Mouse (Mus musculus) heart, adult 9 months (tissue): Measurements from ENCODE around the gene Zfp638.
"Not testable (repeated sequence)": the region's sequence is repeated elsewhere in the genome, so short reads cannot be mapped to it uniquely, and the experiment has no call there.

Experiments
- DNase-seq, 2 experiments: peaks; one replicate each; pipeline ENCODE4 v3.0.0; 2022; ENCODE audit warnings: low spot score in 2 of 2

The Zfp638 gene

DNA sequence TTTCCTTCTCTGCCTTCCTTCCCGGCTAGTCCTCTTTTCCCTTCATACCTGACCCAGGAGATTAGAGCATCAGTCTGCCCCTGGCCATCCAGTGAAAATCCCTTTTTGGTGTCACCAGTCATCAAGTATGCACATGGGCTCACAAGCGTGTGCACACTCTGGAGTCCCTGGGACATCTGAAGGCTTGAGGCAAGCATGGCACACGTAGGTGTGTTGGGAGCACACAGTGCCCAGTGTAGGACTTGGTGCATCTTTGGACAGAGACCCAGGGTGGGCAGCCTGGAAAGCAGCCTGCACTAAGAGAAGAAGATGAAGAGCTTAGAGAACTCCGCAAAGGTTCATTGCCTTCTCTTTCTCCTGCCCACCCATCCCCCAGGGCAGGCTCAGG, 143.0 kb downstream of the Zfp638 start:
- no peak for DNase-seq

DNA sequence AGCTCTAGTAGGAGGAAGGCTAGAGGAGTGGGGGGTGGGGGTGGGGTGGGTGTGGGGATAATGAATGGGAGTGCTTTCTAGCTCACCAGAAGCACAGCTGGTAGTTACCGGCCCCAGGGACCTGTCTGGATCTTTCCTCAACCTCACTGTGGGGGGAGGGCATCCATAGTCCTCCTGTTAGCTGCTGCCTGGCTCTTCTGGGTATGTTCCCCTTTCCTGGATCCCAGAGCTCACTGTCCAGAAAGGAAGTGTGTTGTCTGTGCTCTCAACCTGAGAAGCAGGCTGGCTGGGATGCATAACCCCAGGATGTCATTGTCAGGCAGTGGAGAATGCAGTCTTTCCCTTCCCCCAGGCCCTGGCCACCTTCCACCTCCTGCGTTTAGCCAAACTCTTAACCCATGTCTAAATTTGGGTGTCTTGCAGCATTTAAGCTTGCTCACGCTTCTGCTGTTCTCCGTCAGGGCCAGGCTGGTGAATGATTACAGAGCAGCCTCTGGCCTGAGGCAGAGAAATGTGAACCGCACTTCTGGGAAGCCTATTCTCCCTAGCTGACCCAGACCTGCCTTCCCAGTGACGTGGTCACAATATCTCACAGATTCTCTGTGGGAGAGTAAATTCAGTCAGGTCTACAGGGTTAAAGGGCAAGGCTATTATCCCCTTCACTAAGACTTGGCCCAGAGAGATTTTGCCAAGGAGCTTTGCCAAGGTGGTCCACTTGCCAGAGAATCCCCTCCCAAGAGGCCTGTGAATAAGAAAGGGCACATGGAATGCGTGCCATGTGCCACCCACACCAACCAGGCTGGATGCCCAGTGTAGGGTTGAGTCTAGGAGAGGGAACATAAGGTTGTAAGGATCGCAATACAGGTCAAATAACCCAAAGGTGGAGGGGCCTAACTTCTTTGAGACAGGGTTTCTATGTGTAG, 143.7 kb downstream of the Zfp638 start:
- peak; percentile 70 to 84 for DNase-seq

DNA sequence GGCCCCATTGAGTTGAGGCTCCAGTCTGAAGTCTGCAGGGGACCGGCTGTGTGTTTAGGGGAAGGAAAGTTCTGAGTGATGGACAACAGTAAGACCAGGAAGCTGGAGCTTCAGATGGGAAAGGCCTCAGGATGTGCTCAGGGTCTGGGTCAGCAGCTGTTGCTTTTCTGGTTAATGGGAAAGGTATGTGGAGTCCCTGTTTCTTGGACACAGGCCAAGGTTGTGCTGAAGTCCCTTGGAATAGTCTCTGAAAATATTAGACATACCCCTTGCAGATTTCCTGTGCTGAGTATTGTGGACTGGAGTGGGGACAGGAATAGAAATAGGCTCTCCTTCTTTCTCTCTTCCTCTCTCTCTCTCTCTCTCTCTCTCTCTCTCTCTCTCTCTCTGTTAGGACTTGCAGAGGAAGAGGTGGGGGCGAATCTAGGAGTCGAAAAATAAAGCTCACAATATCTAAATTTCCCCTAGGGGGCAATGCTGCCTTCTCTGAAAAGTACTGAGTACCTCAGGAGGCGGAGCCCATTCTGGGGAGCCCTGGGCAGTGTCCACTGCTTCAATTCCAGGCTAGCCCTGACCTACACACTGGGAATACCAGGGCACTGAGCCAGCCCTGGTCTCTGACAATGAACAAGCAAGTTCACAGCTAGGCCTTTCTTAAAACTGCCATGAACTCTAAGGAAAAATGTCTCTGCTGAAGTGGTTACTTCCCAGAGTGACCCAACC, 148.2 kb downstream of the Zfp638 start:
- peak; percentile 50 to 54 for DNase-seq

DNA sequence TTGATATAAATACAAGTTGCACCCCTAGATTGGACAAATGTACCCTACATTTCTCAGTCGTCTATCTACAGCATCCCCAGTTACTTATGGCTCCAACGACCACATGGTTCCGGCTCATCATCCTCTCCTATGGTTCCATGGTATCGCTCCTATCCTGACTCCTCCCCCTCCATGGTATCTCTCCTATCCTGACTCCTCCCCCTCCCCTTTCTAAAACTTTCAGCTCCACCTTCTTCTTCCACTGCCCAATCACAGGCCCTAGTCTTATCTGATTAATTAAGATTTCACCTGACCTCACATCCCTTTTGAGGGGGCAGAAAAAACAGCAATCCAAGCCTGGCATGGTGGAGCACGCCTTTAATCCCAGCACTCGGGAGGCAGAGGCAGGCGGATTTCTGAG, 149.9 kb downstream of the Zfp638 start:
- DNase-seq = no peak

GRCm38 (mm10) chr6:84017392-84017791, 150.5 kb downstream of the Zfp638 start:
- DNase-seq = no peak

GRCm38 (mm10) chr6:84018906-84019550, 152.1 kb downstream of the Zfp638 start:
- peak; percentile 71 to 75 for DNase-seq

DNA sequence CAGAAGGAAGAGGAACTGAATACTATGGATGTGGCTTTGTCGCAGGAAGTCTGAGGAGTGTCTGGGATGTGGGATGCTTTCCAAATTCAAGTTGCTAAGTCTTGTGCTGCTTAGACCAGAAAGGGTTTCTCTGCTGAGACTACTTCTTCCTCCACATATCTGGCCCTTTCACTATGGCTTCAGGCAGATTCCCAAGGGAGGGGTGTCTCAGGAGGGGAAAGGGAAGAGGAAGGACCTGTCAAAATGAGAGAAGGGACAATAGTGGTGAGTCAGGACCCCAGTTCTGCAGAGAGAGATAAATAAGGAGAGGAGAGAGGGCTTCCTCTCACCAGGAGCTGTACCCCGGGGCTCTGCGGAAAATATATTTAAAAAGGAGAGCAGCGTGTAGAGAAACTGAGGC, 153.1 kb downstream of the Zfp638 start:
- DNase-seq = peak; percentile 20 to 37

GRCm38 (mm10) chr6:84021990-84022389, 155.1 kb downstream of the Zfp638 start:
- DNase-seq = peak in 1 of 2 experiments; percentile 17

GRCm38 (mm10) chr6:84025636-84026035, 158.7 kb downstream of the Zfp638 start:
- no peak for DNase-seq

- DNase-seq = no peak
Measured at GRCm38 (mm10) chr6:84028791-84029190, 161.9 kb downstream of the Zfp638 start.

DNA sequence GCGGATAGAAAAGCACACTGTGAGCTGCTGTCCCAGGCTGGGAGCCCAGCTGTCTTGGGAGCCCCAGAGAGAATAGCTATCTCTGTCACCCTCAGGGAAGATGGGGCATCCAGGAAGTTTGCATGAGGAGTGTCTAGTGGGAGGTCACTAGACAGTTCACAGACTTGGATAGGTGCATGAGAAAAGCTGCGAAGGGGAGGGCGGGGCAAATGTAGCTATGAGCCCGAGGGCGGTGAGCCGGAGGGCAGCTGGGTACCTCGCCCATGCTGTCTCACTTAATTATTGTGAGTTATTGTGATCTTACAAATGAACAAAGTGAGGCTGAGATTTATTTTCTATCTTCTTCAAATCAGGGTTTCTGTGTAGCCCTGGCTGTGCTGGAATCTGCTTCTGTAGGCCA, 162.9 kb downstream of the Zfp638 start:
- no peak for DNase-seq

DNA sequence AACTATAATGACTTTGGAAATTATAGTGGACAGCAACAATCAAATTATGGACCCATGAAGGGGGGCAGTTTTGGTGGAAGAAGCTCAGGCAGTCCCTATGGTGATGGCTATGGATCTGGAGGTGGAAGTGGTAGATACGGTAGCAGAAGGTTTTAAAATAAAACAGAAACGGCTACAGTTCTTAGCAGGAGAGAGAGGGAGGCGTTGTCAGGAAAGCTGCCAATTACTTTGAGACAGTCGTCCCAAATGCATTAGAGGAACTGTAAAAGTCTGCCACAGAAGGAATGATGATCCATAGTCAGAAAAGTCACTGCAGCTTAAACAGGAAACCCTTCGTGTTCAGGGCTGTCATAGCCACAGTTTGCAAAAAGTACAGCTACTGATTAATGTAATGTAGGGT, 165.6 kb downstream of the Zfp638 start:
- DNase-seq = not testable (repeated sequence)
